Mouse (Mus musculus) embryo, embryonic 11 days (tissue): ENCODE results near the gene Med20.
"Not testable (repeated sequence)": the region's sequence is repeated elsewhere in the genome, so short reads cannot be mapped to it uniquely, and the experiment has no call there.

Experiments
- DNase-seq: peaks from one replicate; pipeline ENCODE4 v3.0.0-alpha.2; 2015

Med20 gene

GRCm38 (mm10) chr17:47597261-47597660, 14.1 kb upstream of the Med20 start:
- no peak for DNase-seq

GRCm38 (mm10) chr17:47597838-47598579, 13.4 kb upstream of the Med20 start:
- DNase-seq: peak; percentile 59

- not testable (repeated sequence) for DNase-seq
Measured at GRCm38 (mm10) chr17:47598580-47599304, 12.6 kb upstream of the Med20 start.

- no peak for DNase-seq
Measured at GRCm38 (mm10) chr17:47599511-47600297, 11.7 kb upstream of the Med20 start.

DNA sequence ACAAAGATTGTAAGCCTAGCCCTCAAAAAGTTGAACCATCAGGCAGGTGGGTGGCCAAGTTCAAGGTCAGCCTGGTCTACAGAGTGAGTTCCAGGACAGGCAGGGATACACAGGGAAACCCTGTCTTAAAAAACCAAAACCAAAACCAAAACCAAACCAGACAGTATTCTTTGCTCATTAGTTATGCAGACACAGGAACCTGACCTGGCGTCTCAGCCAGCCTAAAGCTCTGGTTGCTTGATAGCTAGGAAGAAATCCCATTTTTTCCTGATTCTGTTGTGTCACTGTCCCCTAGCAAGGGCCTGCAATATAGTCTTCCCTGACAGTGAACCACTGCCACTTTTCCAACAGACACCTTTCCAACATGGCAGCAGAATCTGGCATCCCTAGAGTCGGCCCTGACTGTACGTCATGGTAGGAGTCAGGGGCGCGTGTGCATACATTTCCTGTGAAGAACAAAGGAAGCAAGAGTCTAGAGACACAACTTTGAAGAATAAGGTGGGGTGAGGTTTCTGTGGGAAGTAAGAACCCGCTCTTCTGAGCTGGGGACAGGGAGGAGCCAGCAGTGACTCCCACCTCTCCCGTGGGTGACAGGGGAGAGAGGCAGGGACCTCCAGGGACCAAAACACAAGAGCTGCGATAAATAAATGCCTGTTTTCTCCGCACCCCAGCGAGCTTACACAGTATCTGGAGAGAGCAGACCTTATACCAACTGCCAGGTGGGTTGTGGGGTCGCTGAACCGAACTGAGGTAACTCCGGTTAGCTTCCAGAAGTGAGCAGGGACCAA, 10.6 kb upstream of the Med20 start:
- DNase-seq: no peak

DNA sequence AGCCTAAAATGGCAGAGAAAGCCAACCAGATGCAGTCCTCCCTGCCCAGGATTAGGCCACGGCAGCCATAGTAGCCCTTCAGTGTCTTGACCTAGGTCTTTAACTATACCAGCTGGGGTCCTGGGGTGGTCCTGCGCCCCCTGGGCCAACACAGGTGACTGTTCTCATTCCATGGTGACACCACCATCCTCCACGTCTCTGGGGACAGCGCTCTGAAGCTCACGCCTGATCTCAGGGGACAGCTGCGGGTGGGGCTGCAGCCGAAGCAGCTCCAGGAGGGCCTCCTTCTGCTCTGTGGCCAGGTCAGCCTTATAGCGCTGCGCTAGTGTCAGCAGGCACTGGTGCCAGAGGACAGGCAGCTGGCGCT, 10.0 kb upstream of the Med20 start:
- DNase-seq: no peak

DNA sequence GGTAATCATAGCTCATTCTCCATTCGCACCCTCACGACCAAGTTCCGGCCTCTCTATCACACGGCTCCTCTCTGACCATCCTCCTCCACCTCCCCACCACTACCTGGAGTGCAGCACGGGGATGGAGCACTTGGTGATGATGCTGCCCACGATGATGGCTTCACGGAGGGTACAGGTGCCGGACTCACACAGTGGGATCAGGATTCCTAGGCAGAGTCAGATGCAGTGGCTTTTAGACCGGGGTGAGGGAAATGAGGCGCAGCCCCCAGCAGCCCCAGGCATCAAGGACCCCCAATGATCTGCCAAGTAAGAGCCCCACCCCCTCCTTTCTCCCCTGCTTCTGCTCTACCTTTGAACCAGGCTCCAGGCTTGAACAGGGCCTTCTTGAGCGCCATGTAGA, 9.1 kb upstream of the Med20 start:
- DNase-seq: no peak

DNA sequence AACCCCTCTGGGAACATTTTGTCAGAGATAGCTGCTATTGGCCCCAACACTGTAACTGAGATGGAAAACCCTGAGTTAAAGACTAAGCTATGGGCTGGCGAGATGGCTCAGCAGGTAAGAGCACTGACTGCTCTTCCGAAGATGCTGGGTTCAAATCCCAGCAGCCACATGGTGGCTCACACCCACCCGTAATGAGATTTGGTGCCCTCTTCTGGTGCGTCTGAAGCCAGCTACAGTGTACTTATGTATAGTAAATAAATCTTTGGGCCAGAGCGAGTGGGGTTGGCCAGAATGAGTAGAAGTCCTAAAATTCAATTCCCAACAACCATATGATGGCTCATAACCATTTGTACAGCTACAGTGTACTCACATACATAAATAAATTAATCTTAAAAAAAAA, 5.2 kb upstream of the Med20 start:
- DNase-seq: no peak

GRCm38 (mm10) chr17:47609182-47609581, 2.2 kb upstream of the Med20 start:
- DNase-seq: no peak

GRCm38 (mm10) chr17:47611661-47611982, 240 bp downstream of the Med20 start:
- DNase-seq: no peak

DNA sequence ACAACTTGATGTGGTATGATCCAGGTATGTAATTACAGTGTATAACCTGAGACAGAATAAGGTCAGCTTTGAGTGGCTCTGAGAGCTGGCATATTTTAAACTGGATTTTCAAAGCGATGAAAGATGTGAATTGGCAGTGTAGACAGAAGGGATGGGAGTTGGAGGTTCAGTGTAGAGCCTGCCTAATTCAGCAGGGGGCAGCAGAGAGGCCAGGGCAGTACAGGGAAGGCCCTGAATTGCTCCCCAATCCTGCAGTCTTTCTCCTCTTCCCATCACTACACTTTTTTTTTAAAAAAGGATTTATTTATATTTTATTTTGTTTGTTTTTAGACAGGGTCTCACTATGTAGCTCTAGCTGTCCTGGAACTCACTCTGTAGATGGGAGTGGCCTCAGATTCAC, 2.6 kb downstream of the Med20 start:
- DNase-seq: no peak

- no peak for DNase-seq
Measured at GRCm38 (mm10) chr17:47616119-47616518, 4.7 kb downstream of the Med20 start.

DNA sequence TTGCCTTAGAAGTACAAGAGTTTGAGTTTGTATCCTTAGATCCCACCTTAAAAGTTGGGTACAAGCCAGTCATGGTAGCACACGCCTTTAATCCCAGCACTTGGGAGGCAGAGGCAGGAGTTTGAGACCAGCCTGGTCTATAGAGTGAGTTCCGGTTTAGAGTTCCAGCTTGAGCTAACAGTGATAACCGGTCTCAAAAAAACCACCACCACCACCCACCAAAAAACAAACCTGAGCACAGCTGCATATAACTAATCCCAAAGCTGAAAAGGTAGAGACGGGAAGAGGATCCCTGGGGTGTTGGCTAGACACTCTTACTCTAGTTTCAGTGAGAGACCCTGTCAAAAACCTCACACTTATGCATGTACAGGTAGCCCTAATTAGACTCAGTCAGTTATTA, 5.3 kb downstream of the Med20 start:
- no peak for DNase-seq

GRCm38 (mm10) chr17:47617605-47618307, 6.4 kb downstream of the Med20 start:
- DNase-seq: no peak

DNA sequence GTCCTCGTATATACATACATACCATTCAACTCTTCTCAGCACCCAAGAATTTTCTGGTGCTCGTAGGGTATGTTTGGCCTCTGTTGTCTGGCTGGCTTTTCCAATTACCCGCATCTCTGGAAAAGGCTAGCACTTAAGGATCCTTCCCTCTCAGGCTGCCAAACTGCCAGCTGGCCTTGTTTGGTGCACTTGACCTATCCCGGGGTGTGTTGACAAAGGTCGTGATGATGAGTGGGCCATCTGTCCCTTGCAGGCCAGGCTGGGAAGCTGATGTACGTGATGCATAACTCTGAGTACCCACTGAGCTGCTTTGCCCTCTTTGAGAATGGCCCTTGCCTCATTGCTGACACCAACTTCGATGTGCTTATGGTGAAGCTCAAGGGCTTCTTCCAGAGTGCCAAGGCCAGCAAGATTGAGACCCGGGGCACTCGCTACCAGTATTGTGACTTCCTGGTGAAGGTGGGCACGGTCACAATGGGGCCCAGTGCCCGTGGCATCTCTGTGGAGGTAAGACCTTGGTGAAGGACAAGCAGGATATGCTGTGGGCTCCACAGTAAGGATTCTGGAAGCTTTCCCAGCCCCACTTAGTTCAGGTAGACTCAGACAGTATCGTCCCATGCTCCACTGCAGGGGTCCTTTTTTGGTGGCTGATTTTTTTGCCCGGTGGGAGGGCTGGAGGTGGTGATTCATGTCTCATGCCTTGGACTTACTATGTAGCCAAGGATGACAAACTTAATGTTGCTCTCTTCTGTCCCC, 7.4 kb downstream of the Med20 start:
- no peak for DNase-seq

- no peak for DNase-seq
Measured at GRCm38 (mm10) chr17:47622912-47623554, 11.7 kb downstream of the Med20 start.

DNA sequence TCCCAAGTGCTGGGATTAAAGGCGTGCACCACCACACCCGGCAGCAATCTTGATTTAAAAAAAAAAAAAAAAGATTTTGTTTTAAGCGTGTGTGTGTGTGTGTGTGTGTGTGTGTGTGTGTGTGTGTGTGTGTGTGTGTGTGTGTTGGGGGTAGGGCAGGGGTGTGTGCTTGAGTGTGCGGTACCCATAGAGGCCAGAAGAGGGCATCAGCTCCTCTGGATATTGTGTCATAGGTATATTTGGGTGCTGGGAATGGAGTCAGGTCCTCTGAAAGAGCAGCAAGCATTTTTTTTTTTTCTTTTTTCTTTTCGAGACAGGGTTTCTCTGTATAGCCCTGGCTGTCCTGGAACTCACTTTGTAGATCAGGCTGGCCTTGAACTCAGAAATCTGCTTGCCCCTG, 13.2 kb downstream of the Med20 start:
- not testable (repeated sequence) for DNase-seq

GRCm38 (mm10) chr17:47625088-47625487, 13.7 kb downstream of the Med20 start:
- no peak for DNase-seq

DNA sequence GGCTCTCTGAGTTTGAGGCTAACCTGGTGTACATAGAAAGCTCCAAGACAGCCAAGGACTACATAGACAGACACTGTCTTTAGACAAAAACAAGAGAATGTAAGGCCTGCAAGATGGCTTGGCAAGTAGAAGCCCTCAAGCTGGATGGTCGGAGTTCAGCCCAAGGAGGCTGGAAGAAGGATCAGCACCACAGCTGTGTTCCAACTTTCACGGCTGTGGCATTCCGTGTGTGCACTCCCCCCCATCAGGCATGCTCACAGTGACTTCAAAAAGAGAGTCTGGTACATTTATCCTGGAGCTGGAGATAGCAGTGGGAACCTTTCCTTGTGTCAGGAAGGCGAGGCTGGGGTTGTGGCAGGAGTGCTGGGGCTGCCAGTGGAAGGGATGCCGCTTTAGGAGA, 14.6 kb downstream of the Med20 start:
- no peak for DNase-seq

DNA sequence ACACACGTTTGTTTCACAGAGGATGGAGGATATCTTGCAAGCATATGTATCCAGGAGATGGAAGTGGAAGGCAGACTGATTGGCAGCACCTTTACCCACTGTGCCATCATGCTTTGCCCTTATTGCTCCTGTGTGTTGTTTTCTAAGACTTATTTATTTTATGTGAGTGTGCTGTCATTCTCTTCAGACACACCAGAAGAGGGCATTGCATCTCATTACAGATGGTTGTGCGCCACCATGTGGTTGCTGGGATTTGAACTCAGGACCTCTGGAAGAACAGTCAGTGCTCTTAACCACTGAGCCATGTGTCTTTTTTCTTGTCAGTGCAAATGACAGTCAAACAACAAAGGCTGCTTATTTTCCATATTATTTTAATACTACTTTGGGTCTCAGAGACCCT, 16.4 kb downstream of the Med20 start:
- DNase-seq: no peak
